Mouse (Mus musculus) thymus, postnatal 4 days (tissue): ENCODE data around the gene Rhbdf2.
"Not testable (repeated sequence)": the region's sequence is repeated elsewhere in the genome, so short reads cannot be mapped to it uniquely, and the experiment has no call there.

Experiments used
- DNase-seq: peaks from one replicate; pipeline ENCODE4 v3.0.0; 2021

The Rhbdf2 gene

GRCm38 (mm10) chr11:116626299-116627071 lies at the start of gene Rhbdf2:
Gene Rhbdf2 (minus strand): TSS chr11:116627019.
- DNase-seq = no peak

- no peak for DNase-seq
These were observed 49.6 kb upstream of the Rhbdf2 start for GRCm38 (mm10) chr11:116676175-116676976.

- DNase-seq = not testable (repeated sequence)
These were observed 48.6 kb upstream of the Rhbdf2 start for GRCm38 (mm10) chr11:116675429-116675828.

GRCm38 (mm10) chr11:116674616-116675379 lies 48.0 kb upstream of the Rhbdf2 start:
- DNase-seq = no peak

GRCm38 (mm10) chr11:116673410-116673809 lies 46.6 kb upstream of the Rhbdf2 start:
- DNase-seq = no peak

- no peak for DNase-seq
These were observed 45.8 kb upstream of the Rhbdf2 start for GRCm38 (mm10) chr11:116672595-116672994.

GRCm38 (mm10) chr11:116671845-116672434 lies 45.1 kb upstream of the Rhbdf2 start:
- DNase-seq = peak; percentile 36

GRCm38 (mm10) chr11:116671112-116671844 lies 44.5 kb upstream of the Rhbdf2 start:
- DNase-seq = peak; percentile 99

GRCm38 (mm10) chr11:116670386-116670785 lies 43.6 kb upstream of the Rhbdf2 start:
- DNase-seq = no peak

GRCm38 (mm10) chr11:116669787-116670365 lies 43.1 kb upstream of the Rhbdf2 start:
- peak; percentile 36 for DNase-seq

GRCm38 (mm10) chr11:116669316-116669715 lies 42.5 kb upstream of the Rhbdf2 start:
- DNase-seq = no peak

GRCm38 (mm10) chr11:116668839-116669238 lies 42.0 kb upstream of the Rhbdf2 start:
- no peak for DNase-seq

GRCm38 (mm10) chr11:116668381-116668825 lies 41.6 kb upstream of the Rhbdf2 start:
- no peak for DNase-seq

- no peak for DNase-seq
These were observed 41.1 kb upstream of the Rhbdf2 start for GRCm38 (mm10) chr11:116667930-116668329.

- DNase-seq = not testable (repeated sequence)
These were observed 40.2 kb upstream of the Rhbdf2 start for GRCm38 (mm10) chr11:116667012-116667411.

- no peak for DNase-seq
These were observed 39.7 kb upstream of the Rhbdf2 start for GRCm38 (mm10) chr11:116666566-116666965.

GRCm38 (mm10) chr11:116665289-116665688 lies 38.5 kb upstream of the Rhbdf2 start:
- DNase-seq = no peak

- DNase-seq = no peak
These were observed 35.1 kb upstream of the Rhbdf2 start for GRCm38 (mm10) chr11:116661948-116662377.

- peak; percentile 39 for DNase-seq
These were observed 34.6 kb upstream of the Rhbdf2 start for GRCm38 (mm10) chr11:116661291-116661947.

- DNase-seq = no peak
These were observed 33.4 kb upstream of the Rhbdf2 start for GRCm38 (mm10) chr11:116660181-116660580.
